Mouse (Mus musculus) heart, embryonic 16.5 days (tissue): ENCODE measurements around the gene Snap91. TPM values are rescaled to one million over a fixed set of nuclear protein-coding genes. Genes with fewer than 3 reads are reported as not detected.

ENCODE experiments used
- ATAC-seq: fragments of 200-750 bp; cut with Nextera tagmentation; replicated peaks from 2 replicates; pipeline ENCODE4 v1.8.0; 2017; ENCODE audit warnings: moderate number of reproducible peaks; ENCODE audit not compliant: insufficient read depth, low FRiP score; ENCODE audit errors: extremely low read depth
- H3K27ac ChIP-seq: fragments of 300-500 bp; sonication (generic); 2 replicates; pipeline ENCODE4 v1.5.1; 2014; ENCODE audit warnings: mild to moderate bottlenecking, low read length, control low read depth, moderate library complexity
- H3K27me3 ChIP-seq: fragments of 300-500 bp; sonication (generic); 2 replicates; pipeline ENCODE4 v1.6.1; 2014; ENCODE audit warnings: low read length, mixed read lengths; ENCODE audit not compliant: control insufficient read depth, insufficient read depth
- H3K36me3 ChIP-seq: fragments of 300-500 bp; sonication (generic); 2 replicates; pipeline ENCODE4 v1.6.1; 2014; ENCODE audit not compliant: control insufficient read depth, insufficient read depth
- H3K4me1 ChIP-seq: fragments of 300-500 bp; sonication (generic); 2 replicates; pipeline ENCODE4 v1.6.1; 2014; ENCODE audit warnings: low read length, mixed read lengths; ENCODE audit not compliant: control insufficient read depth, insufficient read depth
- H3K4me2 ChIP-seq: fragments of 300-500 bp; sonication (generic); 2 replicates; pipeline ENCODE4 v1.6.1; 2014; ENCODE audit warnings: low read depth, mild to moderate bottlenecking, control low read depth, low read length
- H3K4me3 ChIP-seq: fragments of 300-500 bp; sonication (generic); 2 replicates; pipeline ENCODE4 v1.5.1; 2014; ENCODE audit warnings: mild to moderate bottlenecking, control low read depth, low read length
- H3K9ac ChIP-seq: fragments of 300-500 bp; sonication (generic); 2 replicates; pipeline ENCODE4 v1.6.1; 2014; ENCODE audit warnings: low read length, control low read depth
- H3K9me3 ChIP-seq: fragments of 300-500 bp; sonication (generic); replicated peaks from 2 replicates; pipeline ENCODE4 v1.6.1; 2016; ENCODE audit warnings: low read length; ENCODE audit not compliant: control insufficient read depth
- WGBS: fragments of 180-500 bp; shearing (Covaris S2); extraction: QIAGEN DNeasy Blood & Tissue Kit; methylation state at CpG from one replicate; pipeline ENCODE4 v1.1.7; 2014; 5-methylcytosine and 5-hydroxymethylcytosine counted together
- polyA plus RNA-seq: library from polyadenylated mRNA; unstranded; fragments of >200 nt; fragmentation: Nextera tagmentation; extraction: Ambion mirVana; gene quantifications from 2 replicates; pipeline ENCODE4 v1.2.1, GENCODE M21; 2015

Snap91 gene
- polyA plus RNA-seq, 1 experiment from 2014 or later: 89.1 TPM

GRCm38 (mm10) chr9:86778212-86778611 lies 102.2 kb downstream of the Snap91 start:
- WGBS: 69% methylated on average over 4 of the region's 4 CpGs
- H3K4me1 ChIP-seq: no peaks in the 10 kb centered on the region; the same call in 1 of the 2 replicates
- H3K36me3 ChIP-seq: peaks cover 14% of the 10 kb centered on the region
- ATAC-seq: no peak
- H3K27ac ChIP-seq: no peak overlapping the region
- H3K9ac ChIP-seq: no peak overlapping the region
- no peak overlapping the region for H3K4me2 ChIP-seq
- no peaks in the 10 kb centered on the region for H3K27me3 ChIP-seq
- H3K9me3 ChIP-seq: no peaks in the 10 kb centered on the region
- H3K4me3 ChIP-seq: no peak overlapping the region

- Histone ChIP-seq H3K4me3 (no peak overlapping the region), H3K27ac (no peak overlapping the region), H3K36me3 (peaks cover 14% of the 10 kb centered on the region), H3K9ac (no peak overlapping the region), H3K9me3 (no peaks in the 10 kb centered on the region), H3K4me2 (no peak overlapping the region), H3K4me1 (peaks cover 4% of the 10 kb centered on the region), H3K27me3 (no peaks in the 10 kb centered on the region)
- WGBS: 49% methylated on average over 7 of the region's 7 CpGs
- ATAC-seq: no peak
These were observed 103.1 kb downstream of the Snap91 start for GRCm38 (mm10) chr9:86777309-86777708.

- no peak overlapping the region for H3K27ac ChIP-seq
- H3K36me3 ChIP-seq: peaks cover 12% of the 10 kb centered on the region; the same call in 1 of the 2 replicates
These were observed 105.1 kb downstream of the Snap91 start for GRCm38 (mm10) chr9:86775374-86775773.

GRCm38 (mm10) chr9:86773996-86774395 lies 106.5 kb downstream of the Snap91 start:
- no peak overlapping the region for H3K27ac ChIP-seq
- peaks cover 16% of the 10 kb centered on the region; the same call in 1 of the 2 replicates for H3K36me3 ChIP-seq
- no peak overlapping the region for H3K4me2 ChIP-seq
- WGBS: 67% methylated on average over 8 of the region's 8 CpGs
- H3K4me1 ChIP-seq: peaks cover 4% of the 10 kb centered on the region
- no peaks in the 10 kb centered on the region for H3K27me3 ChIP-seq
- no peaks in the 10 kb centered on the region for H3K9me3 ChIP-seq
- H3K9ac ChIP-seq: no peak overlapping the region
- ATAC-seq: no peak
- no peak overlapping the region for H3K4me3 ChIP-seq

More at GRCm38 (mm10) chr9:86775374-86775773, 105.1 kb downstream of the Snap91 start:
- Histone ChIP-seq H3K27me3 (no peaks in the 10 kb centered on the region), H3K4me2 (no peak overlapping the region), H3K4me1 (peaks cover 4% of the 10 kb centered on the region), H3K9ac (no peak overlapping the region), H3K9me3 (no peaks in the 10 kb centered on the region), H3K4me3 (no peak overlapping the region)
- no peak for ATAC-seq
- WGBS: 91% methylated on average over 6 of the region's 6 CpGs

DNA sequence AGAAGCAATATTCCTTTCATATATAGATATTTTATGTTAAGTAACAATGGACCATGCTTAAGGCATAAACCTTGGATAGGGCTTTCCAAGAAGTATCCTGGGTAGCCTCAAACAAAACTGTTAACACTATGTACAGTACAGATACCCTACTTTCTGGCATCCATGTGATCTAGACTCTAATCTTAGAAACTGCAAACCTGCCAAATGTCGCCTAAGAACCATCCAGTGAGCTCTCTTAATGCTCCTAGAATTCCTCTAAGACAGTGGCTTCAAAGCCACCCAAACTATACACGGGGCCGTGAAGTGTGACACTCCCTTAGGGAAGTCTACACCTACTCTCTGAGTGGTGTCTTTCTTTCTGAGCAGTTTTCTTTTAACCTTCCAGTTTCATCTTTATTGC lies 107.6 kb downstream of the Snap91 start:
- Histone ChIP-seq H3K9ac (no peak overlapping the region), H3K4me3 (no peak overlapping the region), H3K36me3 (peaks cover 20% of the 10 kb centered on the region; the same call in 1 of the 2 replicates), H3K27ac (peak overlapping the region; percentile 21), H3K4me1 (peaks cover 4% of the 10 kb centered on the region), H3K9me3 (no peaks in the 10 kb centered on the region), H3K4me2 (no peak overlapping the region), H3K27me3 (no peaks in the 10 kb centered on the region)
- no peak for ATAC-seq
- 51% methylated on average over 3 of the region's 3 CpGs for WGBS

DNA sequence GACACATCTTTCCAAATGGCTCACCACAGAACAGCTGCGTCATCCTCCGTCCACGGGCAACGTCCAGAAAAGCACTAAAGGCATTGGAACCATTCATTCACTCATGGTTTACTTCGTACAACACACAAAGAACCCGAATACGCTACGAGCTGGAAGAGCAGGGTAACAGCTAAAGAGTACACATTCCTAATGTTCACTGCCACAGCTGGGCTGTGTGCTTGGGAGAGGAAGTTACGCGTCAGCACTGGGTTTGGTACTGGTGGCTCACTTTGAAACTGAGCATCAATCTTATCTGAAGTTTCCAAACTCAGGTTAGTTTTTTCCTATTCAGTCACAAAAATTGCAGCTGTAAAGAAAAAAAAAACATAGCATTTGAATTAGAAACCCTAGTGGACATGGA lies 113.5 kb downstream of the Snap91 start:
- no peak for ATAC-seq
- WGBS: 66% methylated on average over 10 of the region's 10 CpGs
- no peak overlapping the region for H3K4me2 ChIP-seq

DNA sequence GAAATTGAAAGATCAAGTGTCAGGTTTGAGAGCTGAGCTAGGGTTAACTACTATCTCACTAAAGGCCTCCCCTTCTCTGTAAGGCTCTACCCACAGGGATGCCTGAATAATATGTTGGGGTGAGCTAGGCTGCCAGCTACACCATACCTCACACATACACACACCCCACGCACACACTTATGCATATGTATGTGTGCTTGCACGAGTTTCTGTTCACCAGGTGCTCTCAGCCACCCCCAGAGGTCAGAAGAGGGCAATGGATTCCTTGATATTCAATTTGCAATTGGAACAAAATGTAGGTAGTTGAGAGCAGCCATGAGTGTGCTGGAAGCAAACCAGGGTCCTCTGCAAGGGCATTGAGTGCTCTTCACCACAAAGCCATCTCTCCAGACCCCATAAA lies 116.5 kb downstream of the Snap91 start:
- Histone ChIP-seq H3K36me3 (peaks cover 9% of the 10 kb centered on the region; the same call in 1 of the 2 replicates), H3K27ac (no peak overlapping the region)
- 68% methylated on average over 2 of the region's 2 CpGs for WGBS

More for the DNA sequence above, 113.5 kb downstream of the Snap91 start:
- no peak overlapping the region for H3K27ac ChIP-seq
- H3K27me3 ChIP-seq: no peaks in the 10 kb centered on the region
- no peaks in the 10 kb centered on the region for H3K4me1 ChIP-seq
- H3K9ac ChIP-seq: no peak overlapping the region
- H3K36me3 ChIP-seq: peaks cover 11% of the 10 kb centered on the region; the same call in 1 of the 2 replicates
- no peak overlapping the region for H3K4me3 ChIP-seq
- H3K9me3 ChIP-seq: no peaks in the 10 kb centered on the region

GRCm38 (mm10) chr9:86762477-86763376 lies 117.7 kb downstream of the Snap91 start:
- 44% methylated on average over 8 of the region's 8 CpGs for WGBS
- no peak for ATAC-seq

More for the DNA sequence above, 116.5 kb downstream of the Snap91 start:
- Histone ChIP-seq H3K4me1 (no peaks in the 10 kb centered on the region), H3K27me3 (no peaks in the 10 kb centered on the region), H3K4me2 (no peak overlapping the region), H3K4me3 (no peak overlapping the region), H3K9ac (no peak overlapping the region), H3K9me3 (0 out of 2 replicates have a peak, but pooled peaks cover 2% of the 10 kb centered on the region)
- ATAC-seq: no peak

More at GRCm38 (mm10) chr9:86762477-86763376, 117.7 kb downstream of the Snap91 start:
- no peak overlapping the region for H3K4me3 ChIP-seq
- H3K9ac ChIP-seq: no peak overlapping the region
- 0 out of 2 replicates have a peak, but pooled peaks cover 2% of the 10 kb centered on the region for H3K9me3 ChIP-seq
- peaks cover 5% of the 10 kb centered on the region; the same call in 1 of the 2 replicates for H3K36me3 ChIP-seq
- no peak overlapping the region for H3K4me2 ChIP-seq
- H3K27ac ChIP-seq: no peak overlapping the region
- H3K4me1 ChIP-seq: no peaks in the 10 kb centered on the region
- no peaks in the 10 kb centered on the region for H3K27me3 ChIP-seq
